Mouse (Mus musculus) kidney, adult 18-20 months (tissue): ENCODE results near the gene Gm609.

ENCODE experiments used
- DNase-seq: peaks from one replicate; pipeline ENCODE4 v3.0.0; 2021

Gm609 gene

DNA sequence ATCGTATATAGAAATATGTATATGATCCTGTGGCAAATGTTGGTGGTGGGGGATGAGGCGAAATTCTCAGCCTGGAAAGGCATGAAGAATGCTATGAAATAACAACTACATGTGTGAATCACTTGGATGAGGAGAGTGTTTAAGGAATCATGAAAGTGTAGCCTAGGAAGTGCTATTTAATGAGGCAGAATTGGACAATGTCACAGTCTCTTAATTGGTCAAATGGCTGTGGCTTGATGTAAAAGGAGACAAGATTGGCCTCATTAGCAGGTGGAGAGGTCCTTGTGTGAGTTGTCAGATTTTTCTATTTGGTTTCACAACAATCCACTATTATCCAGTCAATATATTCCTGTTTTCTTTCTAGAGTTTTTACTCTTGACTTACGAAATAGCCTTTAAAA, 101.1 kb downstream of the Gm609 start:
- no peak for DNase-seq

DNA sequence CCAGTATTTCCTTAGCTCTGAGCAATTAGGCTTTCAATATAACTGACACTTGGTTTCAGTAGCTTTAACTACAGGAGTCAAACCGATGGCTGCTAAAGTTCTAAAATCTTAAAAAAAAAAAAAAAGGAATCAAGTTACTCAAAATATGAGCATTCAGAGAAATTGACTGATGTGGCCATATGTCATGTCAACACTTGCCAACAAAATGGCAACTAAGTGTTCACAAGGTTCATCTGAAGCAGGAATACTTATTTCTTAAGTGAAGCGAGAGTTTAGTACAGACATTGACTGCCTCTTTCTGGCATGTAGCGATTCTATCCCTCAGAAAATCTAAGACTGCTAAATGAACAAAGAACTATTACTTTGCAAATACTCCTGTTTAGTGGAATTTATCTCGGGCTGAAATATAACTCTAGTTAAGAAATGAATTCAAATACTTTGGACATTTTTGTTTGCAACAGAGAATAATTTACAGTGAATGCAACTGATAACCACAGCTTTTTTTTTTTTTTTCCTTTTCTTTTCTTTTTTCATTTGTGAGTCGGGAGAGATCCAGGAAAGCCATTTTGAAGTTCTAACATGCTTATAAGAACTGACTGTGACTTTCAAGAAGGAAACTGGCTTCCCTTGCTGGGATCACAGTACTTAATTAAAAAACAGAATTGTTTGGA, 102.3 kb downstream of the Gm609 start:
- no peak for DNase-seq

DNA sequence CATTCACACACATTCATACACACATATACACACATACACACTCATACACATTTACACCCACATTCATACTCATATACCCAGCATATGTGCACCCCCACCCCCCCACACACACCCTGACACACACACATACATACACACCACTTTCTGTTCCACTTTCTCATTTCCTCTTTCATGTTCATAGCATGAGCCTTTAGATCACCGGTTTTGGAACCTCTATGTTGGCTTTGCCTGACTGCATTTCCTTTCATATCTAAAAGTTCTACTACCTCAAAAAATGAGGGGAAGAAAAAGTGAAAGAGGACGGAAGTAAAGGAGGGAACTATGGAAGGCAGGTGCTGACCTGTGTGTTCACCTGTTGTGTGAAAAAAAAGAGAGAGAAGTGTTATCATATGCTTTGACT, 102.9 kb downstream of the Gm609 start:
- no peak for DNase-seq

DNA sequence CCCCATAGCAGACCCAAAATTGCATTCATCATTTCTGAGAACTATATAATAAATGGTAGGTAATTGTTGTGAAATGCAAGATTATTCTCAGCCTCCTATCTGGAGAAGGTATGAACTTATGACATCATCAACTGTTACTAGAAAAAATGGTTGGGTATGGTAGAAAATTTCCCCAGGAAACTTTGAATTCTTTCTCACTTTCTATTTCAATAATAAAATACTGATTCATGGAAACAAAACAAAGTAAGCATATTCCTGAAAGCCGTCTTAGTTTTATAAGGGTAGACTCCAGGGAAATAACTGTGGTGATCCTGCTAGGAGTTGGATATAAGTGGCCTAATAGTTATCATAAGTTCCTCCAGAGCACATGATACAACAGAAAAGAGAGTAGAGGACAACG, 103.7 kb downstream of the Gm609 start:
- no peak for DNase-seq

DNA sequence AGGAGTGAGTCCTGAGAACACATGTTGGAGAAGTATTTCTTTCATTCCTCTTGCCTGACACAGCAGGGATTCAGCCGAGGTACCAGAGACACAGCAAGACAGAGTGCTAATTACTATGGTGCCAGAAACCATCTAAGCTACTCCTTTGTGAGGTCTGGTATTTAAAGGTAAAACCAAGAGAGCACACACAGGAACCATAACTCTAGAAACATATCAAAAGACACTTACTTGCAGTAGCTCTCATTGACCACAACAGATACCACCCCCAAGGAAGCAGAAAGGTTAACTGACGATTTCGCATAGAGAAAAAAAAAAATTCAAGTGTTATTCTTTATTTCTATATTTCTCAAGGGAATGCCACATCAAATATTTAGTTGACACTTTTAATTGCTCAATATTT, 111.0 kb downstream of the Gm609 start:
- no peak for DNase-seq

DNA sequence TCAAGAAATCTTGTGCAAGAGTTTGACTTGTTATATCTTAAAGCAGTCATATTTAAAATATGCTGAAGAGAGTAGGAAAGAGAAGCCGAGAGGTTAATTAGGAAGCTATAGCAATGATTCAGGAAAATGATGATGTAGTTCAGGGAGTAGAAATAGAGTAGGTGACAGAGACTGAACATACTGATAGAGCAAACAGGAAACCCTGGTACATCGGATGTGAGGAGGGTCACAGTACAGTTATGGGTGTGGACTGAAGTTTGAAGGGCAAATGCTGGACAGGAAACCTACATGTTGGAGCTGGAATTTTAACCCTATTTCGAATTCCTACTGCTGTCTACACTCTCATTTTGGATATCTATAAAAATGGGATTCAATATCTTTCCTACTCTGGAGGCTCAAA, 113.8 kb downstream of the Gm609 start:
- DNase-seq, result no peak

DNA sequence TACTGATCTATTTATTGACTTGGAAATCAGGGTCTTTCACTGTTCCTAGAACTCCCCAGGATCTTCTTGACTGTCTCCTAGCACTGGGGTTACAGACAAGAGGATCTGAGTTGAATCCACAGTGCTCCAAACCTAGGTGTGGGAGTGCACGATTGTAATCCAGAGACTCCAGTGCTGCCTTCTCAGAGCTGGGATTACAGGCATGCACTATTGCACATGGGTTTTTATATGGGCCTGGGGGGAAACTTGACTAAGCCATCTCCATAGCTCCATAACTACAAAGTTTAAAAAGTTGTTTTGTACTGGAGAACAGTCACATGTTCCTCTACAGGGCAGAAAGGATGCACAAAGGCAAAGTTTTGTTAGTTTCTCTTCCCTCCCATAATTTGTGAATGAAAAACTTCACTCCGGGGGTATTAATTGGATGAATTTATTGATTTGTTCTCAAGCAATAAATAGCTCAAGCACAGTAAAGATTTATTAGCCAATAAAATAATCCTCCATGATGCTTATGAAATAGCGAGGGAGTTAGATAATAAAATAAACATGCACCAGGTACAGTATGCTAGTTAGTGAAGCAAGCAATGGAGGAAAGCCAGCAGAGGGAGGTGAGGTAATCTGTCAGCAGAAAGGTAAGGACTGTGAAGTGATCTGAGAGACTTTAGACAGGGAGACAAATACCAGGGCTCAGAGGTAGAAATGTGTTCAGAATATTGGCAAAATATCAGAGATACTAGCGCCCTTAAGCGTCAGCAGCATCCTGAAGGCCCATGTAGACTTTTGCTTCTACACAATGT, 114.4 kb downstream of the Gm609 start:
- DNase-seq, result no peak

DNA sequence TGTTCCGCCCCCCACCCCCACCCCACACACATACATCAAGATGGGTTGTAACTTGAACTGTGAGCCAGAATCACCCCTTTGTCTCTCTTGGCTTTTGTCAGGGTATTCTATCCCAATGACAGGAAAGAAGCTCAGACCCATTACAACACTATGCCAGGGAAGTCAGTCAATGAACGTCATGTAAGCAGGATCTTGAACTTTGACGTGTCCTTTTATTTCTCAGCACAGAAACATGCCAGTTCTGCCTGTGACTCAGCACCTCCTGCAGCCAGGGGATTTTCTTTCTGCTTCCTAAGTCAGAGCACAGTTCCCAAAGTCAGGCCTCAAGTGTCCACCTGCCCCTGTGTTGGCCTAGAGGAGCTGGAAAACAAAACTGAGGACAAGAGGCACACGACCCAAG, 115.4 kb downstream of the Gm609 start:
- DNase-seq, result no peak

DNA sequence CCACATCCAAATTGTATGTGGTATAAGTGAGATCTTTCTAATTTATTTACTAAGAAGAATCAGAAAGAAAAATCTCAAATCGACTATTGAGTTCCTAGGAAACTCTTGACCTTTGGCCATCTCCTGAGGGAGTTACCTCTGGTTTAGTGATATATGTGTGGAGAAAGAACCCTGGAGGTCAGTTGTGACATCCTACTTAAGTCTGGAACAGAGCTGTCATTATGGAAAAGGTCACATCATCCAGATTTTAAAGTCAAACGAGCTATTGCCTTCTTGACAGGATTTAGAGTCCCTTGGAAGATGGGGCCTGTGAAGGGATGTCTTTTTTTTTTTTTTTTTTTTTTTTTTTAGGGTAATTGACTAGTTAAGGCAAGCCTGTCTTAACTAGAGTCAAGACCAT, 116.0 kb downstream of the Gm609 start:
- no peak for DNase-seq

DNA sequence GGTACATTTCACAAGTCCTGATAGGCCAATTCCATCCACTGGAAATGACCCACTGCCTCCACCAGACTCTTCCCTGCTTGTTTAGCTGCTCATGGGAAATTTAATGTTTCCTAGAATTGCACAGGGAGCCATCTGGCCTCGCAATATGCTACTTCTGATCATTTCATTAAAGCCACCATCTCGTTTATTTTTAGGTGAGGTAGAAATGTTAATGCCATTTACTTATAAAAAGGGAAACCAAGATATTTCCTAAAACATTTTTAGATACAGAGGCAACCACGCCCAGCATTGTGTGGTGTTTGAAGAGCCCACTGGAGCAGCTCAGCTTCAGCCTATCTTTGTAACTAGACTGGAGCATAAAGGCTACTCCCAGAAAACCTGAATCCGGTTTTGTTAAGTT, 116.5 kb downstream of the Gm609 start:
- DNase-seq, result no peak

DNA sequence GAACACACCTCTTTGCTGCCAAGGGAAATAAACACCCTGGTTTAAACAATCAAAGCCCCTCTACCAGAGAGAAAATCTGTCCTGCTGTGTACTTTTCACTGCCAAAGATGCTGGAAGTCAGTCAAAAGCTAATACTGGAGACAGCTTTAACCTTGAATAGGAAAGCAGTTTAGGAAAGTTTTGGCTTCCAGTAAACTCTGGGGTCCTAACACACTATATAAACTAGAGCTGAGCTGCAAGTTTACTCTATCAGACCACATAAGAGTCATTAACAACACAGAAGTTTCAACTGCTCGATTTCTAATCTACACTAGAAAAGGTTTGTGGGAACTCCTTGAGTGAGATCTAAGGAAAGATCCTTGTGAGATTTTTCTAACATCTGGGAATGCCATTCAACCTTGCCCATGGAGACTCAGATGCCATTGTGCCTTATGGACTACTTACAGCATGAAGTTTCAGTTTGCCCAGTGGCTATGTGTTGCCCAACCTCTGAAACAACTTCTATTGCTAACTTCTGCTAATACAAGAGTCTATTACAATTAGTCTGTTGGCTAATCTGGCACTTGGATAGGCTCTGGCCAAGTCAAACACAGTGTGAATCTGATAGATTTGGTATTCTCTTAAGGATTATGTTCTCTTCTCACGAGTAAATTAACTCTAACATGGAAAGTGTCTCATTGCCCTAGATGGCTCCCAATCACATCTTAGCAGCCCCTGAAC, 117.1 kb downstream of the Gm609 start:
- DNase-seq, result no peak

DNA sequence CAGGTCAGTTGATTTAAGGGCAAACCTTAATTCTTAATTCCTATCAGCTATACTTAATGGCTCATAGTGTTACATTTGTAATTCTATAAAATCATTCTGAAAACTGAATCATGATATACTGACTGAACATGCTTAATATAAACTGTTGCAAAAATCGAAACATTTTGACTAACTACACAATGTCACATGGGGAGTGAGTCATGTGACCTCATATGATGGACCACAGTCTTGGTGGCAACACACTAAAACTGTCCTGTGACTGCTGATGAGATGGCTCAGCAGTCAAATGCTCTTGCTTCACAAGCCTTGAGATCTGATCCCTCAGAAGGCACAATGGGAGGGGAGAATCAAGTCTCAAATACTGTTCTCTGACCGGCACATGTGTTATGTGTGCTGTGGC, 118.7 kb downstream of the Gm609 start:
- no peak for DNase-seq

DNA sequence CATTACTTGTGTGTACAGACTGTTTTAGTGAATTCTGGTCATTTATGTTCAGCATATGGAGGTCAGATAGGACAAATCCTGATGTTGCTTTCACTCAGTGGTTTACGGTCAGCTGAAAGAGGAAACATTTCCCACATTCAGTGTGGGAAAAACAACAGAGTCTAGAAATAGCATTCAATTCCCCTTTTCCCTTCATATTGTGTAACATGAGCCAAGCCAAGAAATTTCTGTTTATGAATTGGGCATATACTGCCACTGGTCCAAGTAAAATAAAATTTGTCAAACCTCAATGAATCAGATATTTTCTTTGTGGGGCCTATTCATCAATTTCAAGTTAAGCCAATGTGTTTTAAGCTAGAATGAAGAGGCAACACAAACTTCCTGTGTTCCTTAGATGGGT, 121.7 kb downstream of the Gm609 start:
- DNase-seq, result no peak

DNA sequence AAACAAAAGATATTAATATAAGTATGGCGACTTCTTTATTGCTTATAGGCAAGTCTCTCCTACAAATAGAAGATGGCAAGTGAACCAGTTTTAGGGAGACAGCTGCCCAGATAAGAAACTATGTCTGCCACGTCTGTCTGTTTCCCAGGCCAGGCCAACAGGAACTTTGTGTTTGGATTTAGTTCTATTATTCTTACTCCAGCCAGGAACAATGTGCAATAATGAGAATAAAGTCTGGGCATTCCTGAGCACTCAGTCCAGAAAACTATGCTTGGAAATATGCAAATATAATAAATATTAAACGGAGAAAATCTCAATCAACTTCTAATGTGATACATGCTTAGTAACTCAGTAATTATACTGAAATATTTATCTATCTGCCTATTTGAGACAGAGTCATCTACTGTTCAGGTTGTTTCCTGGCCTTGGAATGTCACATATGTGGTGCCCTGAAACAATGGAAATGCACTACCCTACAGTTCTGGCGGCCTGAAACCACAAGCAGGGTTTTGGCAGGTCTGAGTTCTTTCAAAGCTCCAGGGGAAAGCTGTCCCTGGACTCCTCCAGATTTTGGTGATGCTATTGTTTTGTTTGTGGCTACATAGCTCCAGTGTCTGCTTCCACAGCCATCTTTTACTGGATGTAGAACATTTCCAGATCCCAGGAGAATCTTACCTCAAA, 123.3 kb downstream of the Gm609 start:
- no peak for DNase-seq

DNA sequence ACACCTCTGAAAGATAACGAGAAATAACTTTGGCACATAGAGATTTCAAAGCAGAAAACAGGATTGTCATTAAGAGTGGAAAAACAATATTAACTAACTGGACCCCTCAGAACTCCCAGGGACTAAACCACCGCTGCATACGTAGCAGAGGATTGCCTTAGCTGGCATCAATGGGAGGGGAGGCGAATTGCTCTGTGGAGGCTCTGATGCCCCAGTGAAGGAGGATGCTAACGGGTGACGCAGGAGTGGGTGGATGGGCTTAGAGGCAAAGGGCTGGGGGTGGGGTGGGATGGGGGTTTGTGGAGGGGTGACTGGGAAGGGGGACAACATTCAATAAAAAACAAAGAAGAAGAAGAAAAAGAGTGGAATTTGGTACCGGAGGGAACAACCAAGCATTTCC, 126.7 kb downstream of the Gm609 start:
- no peak for DNase-seq

DNA sequence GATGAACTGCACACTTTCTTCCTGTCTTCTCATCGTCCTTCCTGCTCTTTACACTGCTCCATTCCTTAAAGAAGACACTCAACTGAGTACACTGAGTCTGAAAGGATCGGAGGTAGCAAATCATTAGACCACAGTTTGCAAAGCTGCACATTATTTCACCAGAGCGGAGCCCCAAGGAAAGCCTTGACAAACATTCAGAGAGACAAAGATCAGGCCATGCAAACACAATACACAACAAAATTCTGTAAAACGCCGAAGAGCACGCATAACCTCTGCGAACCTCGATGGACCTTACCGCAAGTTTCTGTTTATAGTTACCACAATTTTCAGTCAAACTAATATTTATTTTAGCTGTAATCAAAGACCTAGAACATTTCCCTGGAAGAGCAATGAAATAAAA, 127.4 kb downstream of the Gm609 start:
- no peak for DNase-seq

DNA sequence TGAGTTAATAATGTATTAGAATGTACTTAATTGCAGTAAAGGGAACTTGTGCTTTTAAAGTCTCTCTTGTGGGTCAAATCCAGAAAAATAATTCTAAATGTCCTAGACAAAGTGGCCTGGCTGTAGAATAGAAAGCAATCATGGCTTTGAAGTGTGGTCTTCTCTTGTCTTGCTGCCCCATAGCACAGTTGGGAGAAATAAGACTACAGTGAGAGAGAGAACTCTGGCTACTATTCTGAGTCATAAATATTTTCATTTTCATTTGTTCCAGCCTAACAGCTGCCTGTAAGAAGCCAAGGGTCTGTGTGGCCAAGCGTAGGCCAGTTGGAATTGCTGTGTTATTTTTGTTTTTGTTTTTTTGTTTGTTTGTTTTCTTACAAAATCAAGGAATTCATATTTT, 128.1 kb downstream of the Gm609 start:
- no peak for DNase-seq

DNA sequence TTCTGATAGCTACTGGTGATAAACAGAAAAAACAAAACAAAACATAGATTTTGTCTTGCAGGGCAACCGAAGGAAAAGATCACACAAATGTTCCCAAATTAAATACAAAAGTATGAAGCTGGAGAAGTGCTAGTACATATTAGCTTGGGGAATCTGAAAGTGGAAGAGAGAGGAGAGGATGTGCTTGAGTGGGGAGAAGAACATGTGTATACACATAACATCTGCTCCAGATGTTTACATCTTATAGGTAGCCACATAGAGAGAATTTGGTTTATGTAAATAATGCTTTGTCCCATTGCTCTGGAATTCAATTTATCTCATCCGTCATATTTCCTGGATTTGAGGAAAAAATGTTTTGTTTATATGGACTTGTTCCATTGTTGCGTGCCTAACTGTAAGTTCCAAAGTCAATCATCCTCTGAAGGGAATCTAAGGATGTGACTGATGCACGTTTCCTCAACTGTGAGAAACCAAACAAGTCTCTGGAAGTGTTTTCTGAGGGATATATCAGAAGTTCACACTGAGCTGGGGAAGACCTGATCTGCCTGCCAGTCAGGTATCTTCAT, 129.2 kb downstream of the Gm609 start:
- no peak for DNase-seq
